Mouse (Mus musculus): ENCODE measurements at regions not wholly inside any gene's neighbourhood (a gene's known extent, or its start where the extent isn't known, plus 50 kb on each side); places are given as distances from the start of the nearest gene placed in this dataset.

DNA sequence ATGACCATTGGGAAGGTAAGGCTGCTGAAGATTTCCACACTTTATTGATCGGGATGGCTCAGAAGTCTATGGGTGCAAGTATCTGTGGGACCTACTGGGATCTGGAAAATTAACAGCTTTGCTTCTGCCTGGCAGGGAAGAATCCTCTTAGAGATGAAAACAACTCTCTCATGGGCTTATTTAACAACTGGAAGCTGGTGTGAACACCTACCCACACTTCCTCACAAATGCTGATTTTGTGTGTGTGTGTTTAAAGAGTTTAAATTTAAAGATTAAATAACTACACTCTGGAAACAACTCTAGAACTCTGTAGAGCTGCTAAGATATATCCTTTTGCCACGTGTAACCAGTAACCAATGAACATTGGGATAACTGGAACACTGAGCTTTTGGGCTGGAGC, 172.5 kb upstream of the Clnk start:
- no peak for TF ChIP-seq CTCF (IDR thresholded peaks at IDR 0.05; ENCODE audit: control insufficient read depth, insufficient read depth, insufficient replicate concordance, low read depth, low read length)
- TF ChIP-seq POLR2A (IDR thresholded peaks at IDR 0.05; ENCODE audit: control insufficient read depth, low read depth, low read length) = no peak
